Mouse (Mus musculus) stomach, postnatal 0 days (tissue): ENCODE measurements around the gene Cnn2.
"Not testable (repeated sequence)": the region's sequence is repeated elsewhere in the genome, so short reads cannot be mapped to it uniquely, and the experiment has no call there.

ENCODE experiments used
- CTCF ChIP-seq: IDR thresholded peaks from 2 replicates; pipeline ENCODE4 v1.5.1; 2016; ENCODE audit warnings: antibody characterized with exemption, low read depth, mild to moderate bottlenecking, moderate library complexity
- EP300 ChIP-seq: optimal IDR thresholded peaks from 2 replicates; pipeline ENCODE3; 2016; ENCODE audit warnings: antibody characterized with exemption

- not testable (repeated sequence) for TF ChIP-seq EP300, CTCF
Observed at GRCm38 (mm10) chr10:79959412-79959811, 29.0 kb upstream of the Cnn2 start.
